Mouse (Mus musculus): Measurements from ENCODE around the gene Cfd.

- TF ChIP-seq EP300 (IDR thresholded peaks at IDR 0.05; ENCODE audit: low read length) (no peak), POLR2A (IDR thresholded peaks at IDR 0.05; ENCODE audit: low read depth, low read length) (no peak), CTCF (conservative IDR thresholded peaks at IDR 0.05 in 1 of 2, IDR thresholded peaks at IDR 0.05 in 1 of 2; ENCODE audit: low read depth in 2 of 2, low read length in 2 of 2) (no peak), USF2 (conservative IDR thresholded peaks at IDR 0.05; ENCODE audit: low read depth, low read length) (no peak), JUND (conservative IDR thresholded peaks at IDR 0.05; ENCODE audit: low read depth, low read length) (no peak), BHLHE40 (IDR thresholded peaks at IDR 0.05; ENCODE audit: low read depth, low read length) (no peak), TCF12 (IDR thresholded peaks at IDR 0.05; ENCODE audit: low read depth, low read length) (no peak), MAX (IDR thresholded peaks at IDR 0.05; ENCODE audit: low read length) (no peak), ZMIZ1 (IDR thresholded peaks at IDR 0.05; ENCODE audit: low read depth, low read length) (no peak), MAZ (IDR thresholded peaks at IDR 0.05; ENCODE audit: low read depth, low read length) (no peak)
These were observed 6.9 kb downstream of the Cfd start for GRCm38 (mm10) chr10:79897316-79898245.
